Mouse (Mus musculus) limb, embryonic 14.5 days (tissue): Measurements from ENCODE around the gene Rprd1b. TPM values are rescaled to one million over a fixed set of nuclear protein-coding genes. Genes with fewer than 3 reads are reported as not detected.

Experiments
- ATAC-seq: fragments of 200-750 bp; cut with Nextera tagmentation; 2 replicates; pipeline ENCODE4 v1.8.0; 2017; ENCODE audit warnings: low read depth, moderate number of reproducible peaks, moderate TSS enrichment; ENCODE audit not compliant: low FRiP score
- DNase-seq: peaks from one replicate; pipeline ENCODE4 v3.0.0-alpha.2; 2015; ENCODE audit warnings: low spot score
- H3K27ac ChIP-seq: fragments of 300-500 bp; sonication (generic); replicated peaks from 2 replicates; pipeline ENCODE4 v1.5.1; 2014; ENCODE audit warnings: low read depth, mild to moderate bottlenecking, low read length, moderate library complexity, mixed read lengths
- H3K27me3 ChIP-seq: fragments of 300-500 bp; sonication (generic); 2 replicates; pipeline ENCODE4 v1.6.1; 2014; ENCODE audit warnings: low read length, mixed read lengths; ENCODE audit not compliant: control insufficient read depth, insufficient read depth
- H3K36me3 ChIP-seq: fragments of 300-500 bp; sonication (generic); 2 replicates; pipeline ENCODE4 v1.6.1; 2014; ENCODE audit warnings: mild to moderate bottlenecking, low read length, moderate library complexity, mixed read lengths; ENCODE audit not compliant: control insufficient read depth, insufficient read depth
- H3K4me1 ChIP-seq: fragments of 300-500 bp; sonication (generic); 2 replicates; pipeline ENCODE4 v1.6.1; 2014; ENCODE audit warnings: antibody characterized with exemption, low read length, mixed read lengths; ENCODE audit not compliant: control insufficient read depth, insufficient read depth
- H3K4me2 ChIP-seq: fragments of 300-500 bp; sonication (generic); replicated peaks from 2 replicates; pipeline ENCODE4 v1.6.1; 2014; ENCODE audit warnings: low read depth, mild to moderate bottlenecking, low read length, moderate library complexity; ENCODE audit not compliant: severe bottlenecking
- H3K4me3 ChIP-seq: fragments of 300-500 bp; sonication (generic); replicated peaks from 2 replicates; pipeline ENCODE4 v1.5.1; 2014; ENCODE audit warnings: low read length
- H3K9ac ChIP-seq: fragments of 300-500 bp; sonication (generic); 2 replicates; pipeline ENCODE4 v1.6.1; 2014; ENCODE audit warnings: mild to moderate bottlenecking, low read depth, low read length, moderate library complexity; ENCODE audit not compliant: severe bottlenecking
- H3K9me3 ChIP-seq: fragments of 300-500 bp; sonication (generic); 2 replicates; pipeline ENCODE4 v1.6.1; 2016; ENCODE audit warnings: low read length; ENCODE audit not compliant: control insufficient read depth
- POLR2A ChIP-seq: fragments of 200-500 bp; IDR thresholded peaks from 2 replicates; pipeline ENCODE4 v1.8.0; 2012; ENCODE audit warnings: inconsistent platforms, mild to moderate bottlenecking, moderate library complexity, borderline replicate concordance; ENCODE audit not compliant: insufficient read depth, insufficient read length; ENCODE audit errors: extremely low read depth
- WGBS: fragments of 180-500 bp; shearing (Covaris S2); extraction: QIAGEN DNeasy Blood & Tissue Kit; methylation state at CpG from one replicate; pipeline ENCODE4 v1.1.7; 2014; 5-methylcytosine and 5-hydroxymethylcytosine counted together
- polyA plus RNA-seq, 2 experiments: library from polyadenylated mRNA; depleted of rRNA in 1 of 2; stranded (reverse) in 1 of 2; unstranded in 1 of 2; fragments of >200 nt; fragmentation: Nextera tagmentation in 1 of 2; extraction: Ambion mirVana in 1 of 2; gene quantifications; 2 replicates each; pipeline versions ENCODE4 v1.2.1 to v1.2.3; 2012 to 2014

Rprd1b gene
- polyA plus RNA-seq, 2 experiments = 30.6 to 37.1 TPM

DNA sequence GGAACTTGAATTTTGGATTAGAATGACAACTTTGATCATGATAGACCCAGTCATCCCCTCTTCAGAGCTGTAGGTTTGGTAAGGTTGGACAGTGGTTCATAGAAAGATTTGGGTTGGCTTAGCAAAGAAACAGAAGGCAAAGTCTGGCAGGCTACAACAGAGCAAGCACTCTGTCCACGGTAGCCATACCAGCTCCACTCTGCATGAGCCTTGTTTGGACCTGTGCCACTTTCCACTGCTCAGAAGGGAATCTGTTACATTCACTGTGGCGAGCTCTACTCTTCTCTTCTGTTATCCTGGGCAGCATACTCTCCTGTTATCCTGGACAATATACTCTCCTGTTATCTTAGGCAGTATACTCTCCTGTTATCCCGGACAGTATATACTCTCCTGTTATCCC lies 29.5 kb upstream of the Rprd1b start:
- H3K4me1 ChIP-seq = no peaks in the 10 kb centered on the region
- no peak overlapping the region for H3K4me2 ChIP-seq
- H3K27me3 ChIP-seq = no peaks in the 10 kb centered on the region
- no peak overlapping the region for H3K9ac ChIP-seq
- no peak overlapping the region for H3K27ac ChIP-seq
- TF ChIP-seq POLR2A = no peak
- H3K4me3 ChIP-seq = no peak overlapping the region
- 79% methylated on average over 3 of the region's 3 CpGs for WGBS
- no peaks in the 10 kb centered on the region for H3K9me3 ChIP-seq
- no peak for DNase-seq
- H3K36me3 ChIP-seq = peaks cover 33% of the 10 kb centered on the region
- ATAC-seq = no peak

DNA sequence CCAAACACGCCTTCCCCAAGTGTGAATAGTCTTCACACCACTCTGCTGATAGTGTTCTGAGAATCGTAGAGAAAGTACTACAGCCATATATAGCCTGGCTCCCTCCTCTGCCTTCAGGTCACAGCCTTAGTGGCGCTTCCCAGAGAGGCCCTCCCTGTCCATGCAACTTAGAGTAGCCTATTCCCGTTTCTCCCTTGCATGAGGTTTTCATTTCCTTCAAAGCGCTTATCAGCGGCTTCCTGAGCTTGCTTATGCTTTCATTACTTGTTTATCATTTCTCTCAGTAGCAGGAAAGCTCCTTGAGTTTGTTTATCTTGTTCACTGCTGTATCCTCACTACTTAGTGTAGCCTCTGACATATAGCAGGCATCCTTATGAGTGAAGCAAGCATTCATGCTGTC lies 23.7 kb upstream of the Rprd1b start:
- Histone ChIP-seq H3K4me3 (no peak overlapping the region), H3K4me1 (no peaks in the 10 kb centered on the region), H3K4me2 (no peak overlapping the region), H3K36me3 (peaks cover 34% of the 10 kb centered on the region), H3K27me3 (no peaks in the 10 kb centered on the region), H3K27ac (no peak overlapping the region), H3K9me3 (no peaks in the 10 kb centered on the region), H3K9ac (no peak overlapping the region)
- 78% methylated on average over 6 of the region's 6 CpGs for WGBS
- ATAC-seq (no peak), DNase-seq (no peak)
- no peak for TF ChIP-seq POLR2A

DNA sequence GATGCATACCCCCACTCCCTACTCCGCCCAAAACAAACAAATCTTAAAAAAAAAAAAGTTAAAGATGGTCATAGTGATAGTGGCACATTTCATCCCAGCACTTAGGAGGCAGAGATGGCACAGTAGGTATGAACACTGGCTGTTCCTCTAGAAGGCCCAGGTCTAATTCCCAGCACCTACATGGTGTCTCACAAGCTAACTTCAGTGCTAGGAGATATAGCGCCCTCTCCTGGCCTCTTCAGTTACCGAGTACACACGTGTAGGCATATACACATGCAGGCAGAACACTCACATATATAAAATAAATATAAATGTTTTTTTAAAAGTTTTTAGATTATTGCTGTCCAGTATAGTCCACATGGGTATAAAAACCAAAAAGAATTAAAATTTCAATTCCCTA lies 22.7 kb upstream of the Rprd1b start:
- Histone ChIP-seq H3K9ac (no peak overlapping the region), H3K36me3 (peaks cover 34% of the 10 kb centered on the region), H3K4me2 (no peak overlapping the region), H3K4me3 (no peak overlapping the region), H3K27ac (no peak overlapping the region), H3K9me3 (no peaks in the 10 kb centered on the region), H3K27me3 (no peaks in the 10 kb centered on the region), H3K4me1 (no peaks in the 10 kb centered on the region)
- DNase-seq (no peak), ATAC-seq (no peak)
- WGBS = 94% methylated on average over 4 of the region's 4 CpGs
- no peak for TF ChIP-seq POLR2A

GRCm38 (mm10) chr2:158009373-158009772 lies 18.9 kb upstream of the Rprd1b start:
- TF ChIP-seq POLR2A = no peak
- Histone ChIP-seq H3K4me1 (no peaks in the 10 kb centered on the region), H3K27ac (no peak overlapping the region), H3K27me3 (no peaks in the 10 kb centered on the region), H3K9ac (no peak overlapping the region), H3K9me3 (no peaks in the 10 kb centered on the region), H3K36me3 (peaks cover 34% of the 10 kb centered on the region), H3K4me2 (no peak overlapping the region), H3K4me3 (no peak overlapping the region)
- no peak for ATAC-seq
- WGBS = 86% methylated on average over 7 of the region's 7 CpGs
- no peak for DNase-seq

DNA sequence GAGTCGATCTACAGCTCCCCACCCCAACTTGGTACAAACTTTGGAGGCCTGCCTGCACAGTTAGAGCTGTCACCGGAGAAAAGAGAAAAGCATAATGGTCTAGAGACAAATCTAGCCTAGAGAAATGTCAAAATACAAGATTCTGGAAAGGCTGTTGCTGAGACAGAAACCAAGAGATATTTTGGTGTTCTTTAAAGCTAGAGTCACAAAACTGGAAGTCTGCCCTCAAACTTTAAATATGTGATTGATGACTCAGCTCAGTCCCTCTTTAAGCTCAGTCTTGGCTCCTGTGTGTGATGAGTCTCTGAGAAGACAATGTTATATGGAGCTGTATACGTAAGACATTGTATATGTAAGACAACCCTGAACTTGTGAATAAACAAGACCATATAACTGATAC lies 15.7 kb upstream of the Rprd1b start:
- H3K9me3 ChIP-seq = no peaks in the 10 kb centered on the region
- DNase-seq (no peak), ATAC-seq (no peak)
- TF ChIP-seq POLR2A = no peak
- H3K4me2 ChIP-seq = no peak overlapping the region
- H3K9ac ChIP-seq = no peak overlapping the region
- WGBS = over 99% methylated on average over 3 of the region's 3 CpGs
- H3K27me3 ChIP-seq = no peaks in the 10 kb centered on the region
- H3K4me3 ChIP-seq = no peak overlapping the region
- H3K27ac ChIP-seq = no peak overlapping the region
- no peaks in the 10 kb centered on the region for H3K4me1 ChIP-seq
- H3K36me3 ChIP-seq = peaks cover 16% of the 10 kb centered on the region

DNA sequence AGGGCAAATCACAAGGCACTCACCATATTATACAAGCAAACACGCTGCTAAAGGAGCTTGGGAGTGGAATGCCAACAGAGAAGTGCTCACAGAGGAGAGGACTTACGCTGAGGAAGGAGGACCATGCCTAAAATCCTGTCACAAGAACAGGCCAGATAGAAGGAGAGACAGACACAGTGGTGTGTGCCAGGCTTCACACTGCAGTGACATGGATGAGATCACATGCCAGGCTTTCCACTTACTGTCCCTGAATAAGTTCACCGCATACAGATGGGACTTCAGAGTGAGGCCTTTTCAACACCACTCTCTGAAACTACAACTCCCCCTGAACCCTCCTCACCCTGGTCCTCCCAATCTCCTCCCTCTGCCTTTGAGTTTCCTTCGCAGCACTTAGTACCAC lies 11.0 kb upstream of the Rprd1b start:
- TF ChIP-seq POLR2A = no peak
- Histone ChIP-seq H3K27me3 (no peaks in the 10 kb centered on the region), H3K4me3 (no peak overlapping the region), H3K4me2 (no peak overlapping the region), H3K36me3 (no peaks in the 10 kb centered on the region), H3K9me3 (no peaks in the 10 kb centered on the region), H3K27ac (no peak overlapping the region), H3K9ac (no peak overlapping the region), H3K4me1 (no peaks in the 10 kb centered on the region)
- ATAC-seq (no peak), DNase-seq (no peak)
- 90% methylated on average over 4 of the region's 4 CpGs for WGBS
